Mouse (Mus musculus): ENCODE data around the gene Rnd1. TPM values are rescaled to one million over a fixed set of nuclear protein-coding genes. Genes with fewer than 3 reads are reported as not detected.

The Rnd1 gene
- polyA plus RNA-seq (2014; fragmentation: Illumina TruSeq; extraction: RNeasy Lipid Tissue Mini Kit (QIAGEN cat#74804); ENCODE audit: low read depth, low replicate concordance) = not detected

GRCm38 (mm10) chr15:98676940-98677728, at the start of gene Rnd1:
TSS of gene Rnd1 (minus strand) at chr15:98677461.

GRCm38 (mm10) chr15:98707766-98708372, 30.6 kb upstream of the Rnd1 start, which contains the start of gene Ccdc65:
TSS of gene Ccdc65 (plus strand) at chr15:98708207.

GRCm38 (mm10) chr15:98662567-98663545, 14.4 kb downstream of the Rnd1 start, which contains the start of gene Ddx23:
TSS of gene Ddx23 (minus strand) at chr15:98662894.

GRCm38 (mm10) chr15:98630540-98630939, 46.7 kb downstream of the Rnd1 start, which contains the start of gene Cacnb3:
TSS of gene Cacnb3 (plus strand) at chr15:98630840.

Other genes starting within 250 kb of the Rnd1 start
- gene Olfr282, start 246.2 kb downstream of the Rnd1 start, polyA plus RNA-seq (2014; fragmentation: Illumina TruSeq; extraction: RNeasy Lipid Tissue Mini Kit (QIAGEN cat#74804); ENCODE audit: low read depth, low replicate concordance) = not detected
- gene Olfr281, start 224.9 kb downstream of the Rnd1 start, polyA plus RNA-seq (2014; fragmentation: Illumina TruSeq; extraction: RNeasy Lipid Tissue Mini Kit (QIAGEN cat#74804); ENCODE audit: low read depth, low replicate concordance) = not detected
- not detected for gene OR5BS1P, start 207.6 kb downstream of the Rnd1 start, polyA plus RNA-seq (2014; fragmentation: Illumina TruSeq; extraction: RNeasy Lipid Tissue Mini Kit (QIAGEN cat#74804); ENCODE audit: low read depth, low replicate concordance)
- gene Lalba, start 194.7 kb downstream of the Rnd1 start, polyA plus RNA-seq (2014; fragmentation: Illumina TruSeq; extraction: RNeasy Lipid Tissue Mini Kit (QIAGEN cat#74804); ENCODE audit: low read depth, low replicate concordance) = not detected
- gene Olfr279, start 185.1 kb downstream of the Rnd1 start, polyA plus RNA-seq (2014; fragmentation: Illumina TruSeq; extraction: RNeasy Lipid Tissue Mini Kit (QIAGEN cat#74804); ENCODE audit: low read depth, low replicate concordance) = not detected
- gene Kansl2, start 143.2 kb downstream of the Rnd1 start, polyA plus RNA-seq (2014; fragmentation: Illumina TruSeq; extraction: RNeasy Lipid Tissue Mini Kit (QIAGEN cat#74804); ENCODE audit: low read depth, low replicate concordance) = 36.2 TPM
- gene Ccnt1, start 106.5 kb downstream of the Rnd1 start, polyA plus RNA-seq (2014; fragmentation: Illumina TruSeq; extraction: RNeasy Lipid Tissue Mini Kit (QIAGEN cat#74804); ENCODE audit: low read depth, low replicate concordance) = 66.8 TPM
- 2.1 TPM for gene 4930415O20Rik, start 106.5 kb downstream of the Rnd1 start, polyA plus RNA-seq (2014; fragmentation: Illumina TruSeq; extraction: RNeasy Lipid Tissue Mini Kit (QIAGEN cat#74804); ENCODE audit: low read depth, low replicate concordance)
- gene Adcy6, start 67.4 kb downstream of the Rnd1 start, polyA plus RNA-seq (2014; fragmentation: Illumina TruSeq; extraction: RNeasy Lipid Tissue Mini Kit (QIAGEN cat#74804); ENCODE audit: low read depth, low replicate concordance) = 16.8 TPM
- 0.63 TPM for gene Cacnb3, start 46.6 kb downstream of the Rnd1 start, polyA plus RNA-seq (2014; fragmentation: Illumina TruSeq; extraction: RNeasy Lipid Tissue Mini Kit (QIAGEN cat#74804); ENCODE audit: low read depth, low replicate concordance)
- gene Ddx23, start 14.6 kb downstream of the Rnd1 start, polyA plus RNA-seq (2014; fragmentation: Illumina TruSeq; extraction: RNeasy Lipid Tissue Mini Kit (QIAGEN cat#74804); ENCODE audit: low read depth, low replicate concordance) = 3.5 TPM
- gene Ccdc65, start 30.7 kb upstream of the Rnd1 start, polyA plus RNA-seq (2014; fragmentation: Illumina TruSeq; extraction: RNeasy Lipid Tissue Mini Kit (QIAGEN cat#74804); ENCODE audit: low read depth, low replicate concordance) = 0.32 TPM
- not detected for gene Fkbp11, start 50.7 kb upstream of the Rnd1 start, polyA plus RNA-seq (2014; fragmentation: Illumina TruSeq; extraction: RNeasy Lipid Tissue Mini Kit (QIAGEN cat#74804); ENCODE audit: low read depth, low replicate concordance)
- 42.4 TPM for gene Arf3, start 85.8 kb upstream of the Rnd1 start, polyA plus RNA-seq (2014; fragmentation: Illumina TruSeq; extraction: RNeasy Lipid Tissue Mini Kit (QIAGEN cat#74804); ENCODE audit: low read depth, low replicate concordance)
- gene Wnt10b, start 100.7 kb upstream of the Rnd1 start, polyA plus RNA-seq (2014; fragmentation: Illumina TruSeq; extraction: RNeasy Lipid Tissue Mini Kit (QIAGEN cat#74804); ENCODE audit: low read depth, low replicate concordance) = 0.57 TPM
- gene Wnt1, start 112.4 kb upstream of the Rnd1 start, polyA plus RNA-seq (2014; fragmentation: Illumina TruSeq; extraction: RNeasy Lipid Tissue Mini Kit (QIAGEN cat#74804); ENCODE audit: low read depth, low replicate concordance) = not detected
- gene Ddn, start 132.0 kb upstream of the Rnd1 start, polyA plus RNA-seq (2014; fragmentation: Illumina TruSeq; extraction: RNeasy Lipid Tissue Mini Kit (QIAGEN cat#74804); ENCODE audit: low read depth, low replicate concordance) = not detected
- 39.9 TPM for gene Prkag1, start 154.1 kb upstream of the Rnd1 start, polyA plus RNA-seq (2014; fragmentation: Illumina TruSeq; extraction: RNeasy Lipid Tissue Mini Kit (QIAGEN cat#74804); ENCODE audit: low read depth, low replicate concordance)
- 2.9 TPM for gene Kmt2d, start 193.7 kb upstream of the Rnd1 start, polyA plus RNA-seq (2014; fragmentation: Illumina TruSeq; extraction: RNeasy Lipid Tissue Mini Kit (QIAGEN cat#74804); ENCODE audit: low read depth, low replicate concordance)
- 3.2 TPM for gene Rhebl1, start 217.1 kb upstream of the Rnd1 start, polyA plus RNA-seq (2014; fragmentation: Illumina TruSeq; extraction: RNeasy Lipid Tissue Mini Kit (QIAGEN cat#74804); ENCODE audit: low read depth, low replicate concordance)
- 0.19 TPM for gene Dhh, start 221.1 kb upstream of the Rnd1 start, polyA plus RNA-seq (2014; fragmentation: Illumina TruSeq; extraction: RNeasy Lipid Tissue Mini Kit (QIAGEN cat#74804); ENCODE audit: low read depth, low replicate concordance)
- gene Lmbr1l, start 240.8 kb upstream of the Rnd1 start, polyA plus RNA-seq (2014; fragmentation: Illumina TruSeq; extraction: RNeasy Lipid Tissue Mini Kit (QIAGEN cat#74804); ENCODE audit: low read depth, low replicate concordance) = 9.9 TPM